Mouse (Mus musculus): ENCODE measurements around the gene Fbxw7.

DNA sequence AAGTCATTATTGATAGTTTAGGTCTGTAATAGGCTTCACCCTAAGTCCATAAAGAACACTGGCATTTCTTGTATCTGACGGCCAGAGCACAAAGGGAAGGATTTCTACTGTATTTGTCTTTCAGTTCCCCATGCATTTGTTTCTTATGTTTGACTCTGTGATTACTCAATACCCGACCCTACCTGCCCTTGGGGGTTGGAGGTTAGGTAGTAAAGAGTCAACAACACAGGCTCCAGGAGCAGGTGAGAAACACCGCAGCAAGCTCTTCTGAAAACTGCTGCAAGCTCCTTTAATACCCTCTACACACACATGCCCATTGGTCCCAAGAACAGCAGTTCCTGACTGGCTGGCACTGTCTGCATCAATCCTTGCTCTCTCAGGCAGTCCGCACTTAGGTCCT, 51.8 kb downstream of the Fbxw7 start:
- no peak for TF ChIP-seq POLR2A (IDR thresholded peaks at IDR 0.05; ENCODE audit: insufficient read depth, low read length)
- TF ChIP-seq CTCF (IDR thresholded peaks at IDR 0.05; ENCODE audit: low read depth, low read length) = no peak
- no peak for TF ChIP-seq EP300 (IDR thresholded peaks at IDR 0.05; ENCODE audit: insufficient read depth, low read depth, low read length)
